Mouse (Mus musculus) small intestine, adult 2 months (tissue): ENCODE measurements around the gene Samd1.

Experiments
- CTCF ChIP-seq: fragments of 200-500 bp; IDR thresholded peaks from 2 replicates; pipeline ENCODE4 v1.5.1; 2012; ENCODE audit warnings: low read depth, mild to moderate bottlenecking, control low read depth, inconsistent platforms, low read length, moderate library complexity, mixed read lengths; ENCODE audit not compliant: insufficient replicate concordance, insufficient read length; ENCODE audit errors: extremely low read depth
- POLR2A ChIP-seq: fragments of 200-500 bp; IDR thresholded peaks from 2 replicates; pipeline ENCODE4 v1.6.1; 2012; ENCODE audit warnings: low read depth, mild to moderate bottlenecking, control low read depth, inconsistent platforms, low read length, moderate library complexity

DNA sequence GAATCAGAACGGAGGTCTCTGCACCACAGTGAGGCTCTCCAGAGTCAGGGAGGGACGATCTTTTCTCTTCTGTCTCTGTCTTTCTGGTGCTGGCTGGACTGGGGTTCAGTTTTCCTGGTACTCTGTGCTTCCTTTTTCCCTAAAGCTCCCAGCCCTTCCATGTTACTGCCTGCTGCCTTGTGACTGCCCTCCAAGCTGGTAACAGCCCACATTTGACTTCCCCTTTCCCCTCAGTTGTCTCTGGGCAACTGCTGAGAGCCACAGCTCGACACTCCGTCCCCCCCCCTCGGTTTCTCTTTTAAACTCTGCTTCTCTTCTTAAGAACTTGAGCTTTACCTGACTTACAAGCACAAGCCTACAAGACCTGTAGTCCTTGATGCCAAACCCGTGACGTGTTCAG is 8.2 kb upstream of the Samd1 start:
- TF ChIP-seq CTCF: no peak
- TF ChIP-seq POLR2A: no peak
